Mouse (Mus musculus) liver, embryonic 14.5 days (tissue): ENCODE data around the gene B230307C23Rik.

Experiments
- CTCF ChIP-seq: IDR thresholded peaks from 2 replicates; pipeline ENCODE4 v1.5.1; 2016; ENCODE audit warnings: antibody characterized with exemption, low read depth, control low read depth
- EP300 ChIP-seq: IDR thresholded peaks from 2 replicates; pipeline ENCODE4 v1.6.1; 2016; ENCODE audit warnings: antibody characterized with exemption, low read depth

- no peak for TF ChIP-seq CTCF
- 0 out of 2 replicates have a peak, but pooled peaks have one; percentile 20 for TF ChIP-seq EP300
Observed at GRCm38 (mm10) chr16:97957626-97958025, 39.5 kb upstream of the B230307C23Rik start.
